Mouse (Mus musculus): ENCODE measurements at regions not wholly inside any gene's neighbourhood (a gene's known extent, or its start where the extent isn't known, plus 50 kb on each side); places are given as distances from the start of the nearest gene placed in this dataset.

DNA sequence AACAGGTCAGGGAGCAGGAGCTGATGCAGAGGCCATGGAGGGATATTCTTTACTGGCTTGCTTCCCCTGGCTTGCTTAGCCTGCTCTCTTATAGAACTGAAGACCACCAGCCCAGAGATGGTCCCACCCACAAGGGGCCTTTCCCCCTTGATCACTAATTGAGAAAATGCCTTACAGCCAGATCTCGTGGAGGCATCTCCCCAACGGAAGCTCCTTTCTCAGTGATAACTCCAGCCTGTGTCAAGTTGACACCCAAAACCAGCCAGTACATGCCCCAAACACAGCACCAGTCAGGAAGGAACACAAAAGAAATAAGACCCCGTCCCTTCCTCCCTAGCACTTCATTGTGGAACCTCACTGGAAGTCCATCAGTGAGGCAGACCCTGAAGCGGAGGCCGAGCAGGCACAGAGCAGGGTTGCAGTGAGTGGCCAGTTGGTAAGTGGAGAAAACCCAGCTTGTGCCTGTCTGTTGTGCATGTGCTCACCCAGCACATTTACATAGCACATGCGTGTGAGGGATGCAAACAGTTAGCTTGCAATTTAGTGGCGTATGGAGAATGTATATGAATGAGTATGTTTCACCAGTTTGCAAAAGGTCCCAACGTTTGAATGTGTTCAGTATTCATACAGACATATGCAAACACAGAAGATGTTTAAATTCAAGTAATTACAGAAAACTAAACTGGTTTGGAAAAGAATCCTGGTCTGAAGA lies 114.5 kb upstream of the Tspan2 start:
- TF ChIP-seq CTCF (IDR thresholded peaks at IDR 0.05; ENCODE audit: borderline replicate concordance, insufficient read depth, low read length) (no peak), POLR2A (IDR thresholded peaks at IDR 0.05; ENCODE audit: low read depth, low read length) (no peak)
